Mouse (Mus musculus) gastrocnemius, adult 18-20 months (tissue): ENCODE measurements around the gene Prmt7. TPM values are rescaled to one million over a fixed set of nuclear protein-coding genes. Genes with fewer than 3 reads are reported as not detected.
"Not testable (repeated sequence)": the region's sequence is repeated elsewhere in the genome, so short reads cannot be mapped to it uniquely, and the experiment has no call there.

ENCODE experiments used
- DNase-seq: peaks from one replicate; pipeline ENCODE4 v3.0.0; 2021; ENCODE audit warnings: low spot score
- long read RNA-seq, 2 experiments: library from polyadenylated mRNA; stranded (forward); transcript quantifications; one replicate each; pipeline ENCODE4 v2.0.0; 2021
- total RNA-seq, 2 experiments: library from RNA; stranded (reverse); gene quantifications; 2 replicates each; pipeline ENCODE4 v1.2.3; 2021

Gene Prmt7
- total RNA-seq = 10 to 100 TPM; 27.2 to 30.3 TPM
- long read RNA-seq, experiment 1, transcript Prmt7-201 (18 exons, 3,472 nt) = major isoform, 113 of 149 reads
- long read RNA-seq, experiment 1, partial matches to known transcripts = 31 of 149 reads
- long read RNA-seq, experiment 1, other reads (novel, unspliced or antisense) = 5 of 149 reads
- long read RNA-seq, experiment 2, transcript Prmt7-201 (18 exons, 3,472 nt) = major isoform, 85 of 131 reads
- long read RNA-seq, experiment 2, partial matches to known transcripts = 43 of 131 reads
- long read RNA-seq, experiment 2, other reads (novel, unspliced or antisense) = 3 of 131 reads

GRCm38 (mm10) chr8:106210821-106211345 is at the start of gene Prmt7, which contains the start of gene Slc7a6os:
Prmt7 (plus strand) TSS chr8:106210936.
Slc7a6os (minus strand) TSS chr8:106210935.
- peak; percentile 96 for DNase-seq

GRCm38 (mm10) chr8:106163251-106163650 is 47.5 kb upstream of the Prmt7 start:
- no peak for DNase-seq

- peak; percentile 72 for DNase-seq
These were observed 45.3 kb upstream of the Prmt7 start for GRCm38 (mm10) chr8:106165460-106165859.

GRCm38 (mm10) chr8:106168356-106169016 is 42.2 kb upstream of the Prmt7 start, which contains the start of gene Slc7a6:
Slc7a6 (plus strand) TSS chr8:106168857.
- peak; percentile 83 for DNase-seq

- DNase-seq = peak; percentile 40
These were observed 41.5 kb upstream of the Prmt7 start for GRCm38 (mm10) chr8:106169017-106169933.

- no peak for DNase-seq
These were observed 40.7 kb upstream of the Prmt7 start for GRCm38 (mm10) chr8:106169934-106170480.

- no peak for DNase-seq
These were observed 37.2 kb upstream of the Prmt7 start for GRCm38 (mm10) chr8:106173566-106173965.

GRCm38 (mm10) chr8:106176891-106177290 is 33.8 kb upstream of the Prmt7 start:
- no peak for DNase-seq

GRCm38 (mm10) chr8:106177594-106177993 is 33.1 kb upstream of the Prmt7 start:
- no peak for DNase-seq

GRCm38 (mm10) chr8:106178428-106178827 is 32.3 kb upstream of the Prmt7 start:
- no peak for DNase-seq

- DNase-seq = peak; percentile 86
These were observed 25.0 kb upstream of the Prmt7 start for GRCm38 (mm10) chr8:106185628-106186270.

- no peak for DNase-seq
These were observed 24.3 kb upstream of the Prmt7 start for GRCm38 (mm10) chr8:106186394-106186793.

- no peak for DNase-seq
These were observed 21.6 kb upstream of the Prmt7 start for GRCm38 (mm10) chr8:106189162-106189561.

GRCm38 (mm10) chr8:106191639-106192038 is 19.1 kb upstream of the Prmt7 start:
- no peak for DNase-seq

- no peak for DNase-seq
These were observed 17.6 kb upstream of the Prmt7 start for GRCm38 (mm10) chr8:106193162-106193561.

GRCm38 (mm10) chr8:106194062-106194461 is 16.7 kb upstream of the Prmt7 start:
- no peak for DNase-seq

GRCm38 (mm10) chr8:106198741-106199140 is 12.0 kb upstream of the Prmt7 start:
- peak; percentile 52 for DNase-seq

- DNase-seq = not testable (repeated sequence)
These were observed 11.1 kb upstream of the Prmt7 start for GRCm38 (mm10) chr8:106199596-106199995.

- DNase-seq = no peak
These were observed 553 bp upstream of the Prmt7 start for GRCm38 (mm10) chr8:106210035-106210731.

GRCm38 (mm10) chr8:106211421-106211820 is 685 bp downstream of the Prmt7 start:
- DNase-seq = no peak
